Mouse (Mus musculus): ENCODE measurements around the gene Nim1k. TPM values are rescaled to one million over a fixed set of nuclear protein-coding genes. Genes with fewer than 3 reads are reported as not detected.
"Not testable (repeated sequence)": the region's sequence is repeated elsewhere in the genome, so short reads cannot be mapped to it uniquely, and the experiment has no call there.

Nim1k gene
- polyA plus RNA-seq, 1 experiment from 2014 or later, result 1.1 TPM

DNA sequence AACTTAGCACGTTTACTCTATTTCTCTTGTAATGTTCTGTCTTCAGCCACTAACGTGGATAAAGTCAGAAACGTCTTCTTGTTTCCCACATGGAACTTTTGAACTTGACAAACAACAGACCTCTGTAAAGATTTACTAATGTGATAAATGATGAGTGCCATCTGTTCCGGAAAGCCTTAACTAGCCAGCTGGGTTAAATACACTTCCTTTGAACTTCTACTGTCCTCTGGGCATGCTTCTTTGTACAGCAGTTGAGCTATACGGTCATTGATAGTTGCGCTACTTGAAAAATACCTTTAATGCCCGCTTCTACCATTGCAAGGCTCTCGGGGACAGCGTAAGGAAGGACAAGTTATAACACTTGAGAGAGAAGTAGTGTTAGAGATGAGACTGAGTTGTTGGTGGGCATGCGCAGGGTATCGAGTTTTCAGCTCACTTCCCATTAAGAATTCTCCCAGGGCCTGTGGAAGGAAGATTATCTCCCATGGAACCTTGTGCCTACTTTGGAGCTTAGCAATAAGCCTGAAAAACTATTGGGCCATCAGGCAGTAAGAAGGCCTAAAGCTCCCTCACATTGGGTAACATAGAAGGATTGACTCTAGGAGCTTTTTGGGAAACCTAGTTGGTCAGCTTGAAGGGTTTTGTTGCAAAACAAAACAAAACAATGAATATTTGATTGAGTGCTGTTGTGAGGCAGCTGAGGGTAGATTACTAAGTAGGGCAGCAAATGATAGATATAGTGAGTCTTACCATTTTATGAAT lies 71.1 kb downstream of the Nim1k start:
- H3K4me3 ChIP-seq (ENCODE audit: low read length), result no peak overlapping the region
- H3K27ac ChIP-seq (ENCODE audit: low read length), result no peak overlapping the region
- no peaks in the 10 kb centered on the region for H3K4me1 ChIP-seq (ENCODE audit: control insufficient read depth, insufficient read depth, low read length)
- no peak for ATAC-seq (replicated peaks; ENCODE audit: extremely low read depth, insufficient read depth, low FRiP score)
- no peaks in the 10 kb centered on the region for H3K27me3 ChIP-seq (ENCODE audit: control insufficient read depth, insufficient read depth, low read length)
- H3K9me3 ChIP-seq (replicated peaks; ENCODE audit: control insufficient read depth, low read length), result no peaks in the 10 kb centered on the region
- H3K36me3 ChIP-seq (ENCODE audit: control insufficient read depth, insufficient read depth), result no peaks in the 10 kb centered on the region
- WGBS, result 73% methylated on average over 11 of the region's 11 CpGs
- no peak overlapping the region for H3K9ac ChIP-seq (ENCODE audit: low read length)
- no peak overlapping the region for H3K4me2 ChIP-seq (ENCODE audit: low read depth, low read length)

- Histone ChIP-seq H3K4me3 (ENCODE audit: low read length) (no peak overlapping the region), H3K9ac (ENCODE audit: low read length) (no peak overlapping the region), H3K27ac (ENCODE audit: low read length) (no peak overlapping the region), H3K4me1 (ENCODE audit: control insufficient read depth, insufficient read depth, low read length) (no peaks in the 10 kb centered on the region), H3K9me3 (replicated peaks; ENCODE audit: control insufficient read depth, low read length) (no peaks in the 10 kb centered on the region), H3K4me2 (ENCODE audit: low read depth, low read length) (no peak overlapping the region), H3K36me3 (ENCODE audit: control insufficient read depth, insufficient read depth) (no peaks in the 10 kb centered on the region), H3K27me3 (ENCODE audit: control insufficient read depth, insufficient read depth, low read length) (no peaks in the 10 kb centered on the region)
- WGBS, result 64% methylated on average over 3 of the region's 3 CpGs
- ATAC-seq (replicated peaks; ENCODE audit: extremely low read depth, insufficient read depth, low FRiP score), result no peak
These were observed 74.5 kb downstream of the Nim1k start for GRCm38 (mm10) chr13:119681161-119681560.

GRCm38 (mm10) chr13:119679721-119680120 lies 76.0 kb downstream of the Nim1k start:
- Histone ChIP-seq H3K9me3 (replicated peaks; ENCODE audit: control insufficient read depth, low read length) (no peaks in the 10 kb centered on the region), H3K9ac (ENCODE audit: low read length) (no peak overlapping the region), H3K27ac (ENCODE audit: low read length) (no peak overlapping the region), H3K4me3 (ENCODE audit: low read length) (no peak overlapping the region), H3K36me3 (ENCODE audit: control insufficient read depth, insufficient read depth) (no peaks in the 10 kb centered on the region), H3K27me3 (ENCODE audit: control insufficient read depth, insufficient read depth, low read length) (no peaks in the 10 kb centered on the region), H3K4me2 (ENCODE audit: low read depth, low read length) (no peak overlapping the region), H3K4me1 (ENCODE audit: control insufficient read depth, insufficient read depth, low read length) (no peaks in the 10 kb centered on the region)
- 68% methylated on average over 2 of the region's 2 CpGs for WGBS
- ATAC-seq (replicated peaks; ENCODE audit: extremely low read depth, insufficient read depth, low FRiP score), result no peak

- Histone ChIP-seq H3K9ac (ENCODE audit: low read length) (no peak overlapping the region), H3K27ac (ENCODE audit: low read length) (no peak overlapping the region), H3K9me3 (replicated peaks; ENCODE audit: control insufficient read depth, low read length) (no peaks in the 10 kb centered on the region), H3K4me2 (ENCODE audit: low read depth, low read length) (no peak overlapping the region), H3K27me3 (ENCODE audit: control insufficient read depth, insufficient read depth, low read length) (no peaks in the 10 kb centered on the region), H3K4me3 (ENCODE audit: low read length) (no peak overlapping the region), H3K4me1 (ENCODE audit: control insufficient read depth, insufficient read depth, low read length) (no peaks in the 10 kb centered on the region), H3K36me3 (ENCODE audit: control insufficient read depth, insufficient read depth) (no peaks in the 10 kb centered on the region)
- WGBS, result 75% methylated on average over 8 of the region's 8 CpGs
- ATAC-seq (replicated peaks; ENCODE audit: extremely low read depth, insufficient read depth, low FRiP score), result no peak
These were observed 76.9 kb downstream of the Nim1k start for GRCm38 (mm10) chr13:119678794-119679193.

DNA sequence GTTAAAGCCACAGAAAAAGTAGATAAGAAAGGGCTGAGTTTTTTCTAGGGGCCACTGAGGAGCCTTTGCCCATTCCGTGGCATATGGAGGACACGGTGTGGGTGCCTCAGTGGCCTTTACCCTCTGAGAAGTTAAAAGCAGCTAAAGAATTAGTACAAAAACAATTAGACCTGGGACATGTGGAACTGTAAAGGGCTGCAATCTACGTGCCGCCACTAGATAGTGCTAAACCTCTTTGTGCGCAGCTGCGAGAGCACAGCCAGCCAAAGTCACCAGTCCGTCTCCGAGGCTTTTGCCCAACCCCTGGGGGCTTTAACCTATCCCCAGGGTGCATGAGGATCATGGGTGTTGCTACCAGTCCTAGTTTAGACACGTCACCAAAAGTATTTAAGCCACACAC lies 94.3 kb downstream of the Nim1k start:
- not testable (repeated sequence) for H3K9ac ChIP-seq (ENCODE audit: low read length); H3K4me3 ChIP-seq (ENCODE audit: low read length); H3K9me3 ChIP-seq (replicated peaks; ENCODE audit: control insufficient read depth, low read length); H3K4me1 ChIP-seq (ENCODE audit: control insufficient read depth, insufficient read depth, low read length); ATAC-seq (replicated peaks; ENCODE audit: extremely low read depth, insufficient read depth, low FRiP score); H3K27me3 ChIP-seq (ENCODE audit: control insufficient read depth, insufficient read depth, low read length); H3K36me3 ChIP-seq (ENCODE audit: control insufficient read depth, insufficient read depth); H3K4me2 ChIP-seq (ENCODE audit: low read depth, low read length); H3K27ac ChIP-seq (ENCODE audit: low read length)
- WGBS, result 82% methylated on average over 4 of the region's 9 CpGs

Other genes starting within 250 kb of the Nim1k start
- not detected in 2 replicates for gene Ccl28, start 132.1 kb downstream of the Nim1k start, polyA plus RNA-seq (2015; fragmentation: Nextera tagmentation; extraction: Ambion mirVana)
- 72.0 and 79.0 TPM in 2 replicates for gene Hmgcs1, start 65.5 kb downstream of the Nim1k start, polyA plus RNA-seq (2015; fragmentation: Nextera tagmentation; extraction: Ambion mirVana)
- 21.2 and 22.8 TPM in 2 replicates for gene Zfp131, start 35.0 kb upstream of the Nim1k start, polyA plus RNA-seq (2015; fragmentation: Nextera tagmentation; extraction: Ambion mirVana)
- not detected in 2 replicates for gene AF067063, start 74.3 kb upstream of the Nim1k start, polyA plus RNA-seq (2015; fragmentation: Nextera tagmentation; extraction: Ambion mirVana)
- not detected in 2 replicates for gene D13Ertd608e, start 80.1 kb upstream of the Nim1k start, polyA plus RNA-seq (2015; fragmentation: Nextera tagmentation; extraction: Ambion mirVana)
- not detected in 2 replicates for gene Tcstv1, start 138.9 kb upstream of the Nim1k start, polyA plus RNA-seq (2015; fragmentation: Nextera tagmentation; extraction: Ambion mirVana)
- not detected in 2 replicates for gene Gm21761, start 173.4 kb upstream of the Nim1k start, polyA plus RNA-seq (2015; fragmentation: Nextera tagmentation; extraction: Ambion mirVana)
- not detected in 2 replicates for gene B020031M17Rik, start 194.9 kb upstream of the Nim1k start, polyA plus RNA-seq (2015; fragmentation: Nextera tagmentation; extraction: Ambion mirVana)

Measured in heart, embryonic 16.5 days (tissue).